Mouse (Mus musculus) ES-Bruce4 (cell line): ENCODE results near the gene Irak1. TPM values are rescaled to one million over a fixed set of nuclear protein-coding genes. Genes with fewer than 3 reads are reported as not detected.

Source experiments
- H3K27ac ChIP-seq: 2 replicates; pipeline ENCODE4 v1.5.1; 2012; ENCODE audit warnings: low read length, inconsistent platforms; ENCODE audit not compliant: insufficient read depth
- H3K27me3 ChIP-seq: 2 replicates; pipeline ENCODE4 v1.6.1; 2012; ENCODE audit warnings: mild to moderate bottlenecking, low read length, inconsistent platforms; ENCODE audit not compliant: control insufficient read depth, poor library complexity, insufficient read depth, severe bottlenecking
- H3K36me3 ChIP-seq: 2 replicates; pipeline ENCODE4 v1.6.1; 2012; ENCODE audit warnings: inconsistent platforms, mild to moderate bottlenecking, low read length, moderate library complexity; ENCODE audit not compliant: control insufficient read depth, poor library complexity, insufficient read depth, severe bottlenecking
- H3K4me1 ChIP-seq: one replicate; pipeline ENCODE4 v1.8.1; 2011; ENCODE audit warnings: low read length; ENCODE audit not compliant: control insufficient read depth, insufficient read depth
- H3K4me3 ChIP-seq: 2 replicates; pipeline ENCODE4 v1.5.1; 2011; ENCODE audit warnings: low read depth, mild to moderate bottlenecking, low read length
- H3K9ac ChIP-seq: 2 replicates; pipeline ENCODE4 v1.6.1; 2012; ENCODE audit warnings: low read depth, mild to moderate bottlenecking, inconsistent platforms; ENCODE audit not compliant: poor library complexity, severe bottlenecking
- H3K9me3 ChIP-seq: replicated peaks from 2 replicates; pipeline ENCODE4 v1.6.1; 2012; ENCODE audit warnings: mild to moderate bottlenecking, low read length, inconsistent platforms; ENCODE audit not compliant: control insufficient read depth, poor library complexity, insufficient read depth, severe bottlenecking
- CTCF ChIP-seq: IDR thresholded peaks from one replicate; pipeline ENCODE4 v1.8.1; 2011; ENCODE audit warnings: low read depth, low read length
- EP300 ChIP-seq: IDR thresholded peaks from 2 replicates; pipeline ENCODE4 v1.6.1; 2011; ENCODE audit warnings: low read depth, low read length; ENCODE audit not compliant: insufficient read depth
- POLR2A ChIP-seq: IDR thresholded peaks from one replicate; pipeline ENCODE4 v1.8.1; 2011; ENCODE audit warnings: low read length; ENCODE audit not compliant: insufficient read depth
- polyA plus RNA-seq: library from polyadenylated mRNA; stranded (reverse); fragments of >200 nt; gene quantifications from 2 replicates; pipeline ENCODE4 v1.2.4, GENCODE M21; 2011; ENCODE audit warnings: low read depth; ENCODE audit not compliant: missing spikeins, insufficient read depth, insufficient read length

The Irak1 gene
- polyA plus RNA-seq, result 35.1 and 35.4 TPM in 2 replicates

DNA sequence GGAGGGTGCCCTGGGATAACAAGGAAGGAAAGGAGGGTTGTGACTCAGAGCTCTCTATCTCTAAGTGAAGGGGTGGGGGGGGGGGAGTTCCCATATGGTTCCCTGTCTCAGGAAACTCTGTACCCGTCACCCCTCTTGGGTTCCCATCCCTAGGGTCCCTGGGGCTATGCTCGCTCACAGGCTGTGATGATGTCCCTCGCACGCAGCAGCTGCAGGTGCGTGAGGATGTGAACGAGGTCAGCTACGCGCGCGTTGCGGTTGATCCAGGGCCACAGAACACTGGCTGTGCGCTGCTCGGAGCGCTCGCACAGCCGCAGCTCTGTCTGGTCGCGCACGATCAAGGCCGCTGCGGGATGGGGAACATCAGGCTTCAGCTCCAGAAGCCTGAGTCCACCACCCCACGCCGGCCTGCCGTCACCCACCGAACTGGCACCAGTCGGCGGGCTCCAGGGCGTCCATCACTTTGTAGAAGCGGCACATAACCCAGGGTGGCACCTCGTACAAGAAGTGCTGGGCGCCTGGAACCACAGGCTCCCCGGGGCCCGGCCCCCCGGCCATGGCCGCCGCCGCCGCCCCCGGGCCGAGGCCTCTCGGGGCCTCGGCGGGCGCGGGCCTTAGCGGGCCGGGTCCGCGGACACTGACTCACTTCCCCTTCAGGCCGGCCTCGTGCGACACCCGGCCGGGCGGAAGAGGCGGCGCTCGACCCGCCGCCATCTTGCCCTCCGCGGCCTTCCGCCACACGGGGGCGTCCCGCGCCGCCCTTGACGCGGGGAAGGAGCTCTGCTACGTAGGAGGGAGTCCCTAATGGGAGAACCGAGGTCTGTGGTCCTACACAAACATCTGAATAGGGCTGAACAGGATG lies at the start of gene Irak1:
Gene Irak1, minus strand, starts transcription at position 731 of the 862 bp plus-strand sequence.
- Histone ChIP-seq H3K4me1 (no peaks in the 10 kb centered on the region), H3K36me3 (peaks cover 6% of the 10 kb centered on the region), H3K27ac (no peak within 1 kb of the TSS), H3K9me3 (no peaks in the 10 kb centered on the region), H3K4me3 (peak within 1 kb of the TSS; percentile 81), H3K27me3 (no peaks in the 10 kb centered on the region), H3K9ac (peak within 1 kb of the TSS; percentile 94)
- no peak for TF ChIP-seq EP300
- no peak for TF ChIP-seq POLR2A
- TF ChIP-seq CTCF, result peak; percentile 50

DNA sequence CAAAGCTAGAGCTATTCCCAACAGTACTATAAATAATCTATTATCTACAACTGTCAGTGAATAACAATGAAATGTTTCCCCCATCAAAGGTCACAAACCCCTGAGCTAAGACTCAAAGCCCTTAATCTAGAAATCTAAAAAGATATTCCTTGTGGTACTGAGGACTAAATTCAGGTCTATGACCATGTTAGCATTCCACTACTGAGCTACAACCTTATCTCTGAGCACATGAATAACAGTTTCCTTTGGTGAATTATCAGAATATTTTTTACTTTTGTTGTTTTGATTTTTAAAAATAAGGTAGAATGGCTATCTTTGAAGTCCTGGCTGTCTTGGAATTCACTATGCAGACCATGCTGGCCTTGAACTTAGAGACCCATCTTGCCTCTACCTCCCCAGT lies 47.1 kb upstream of the Irak1 start:
- H3K9me3 ChIP-seq, result no peaks in the 10 kb centered on the region
- H3K9ac ChIP-seq, result no peak overlapping the region
- H3K36me3 ChIP-seq, result no peaks in the 10 kb centered on the region
- no peaks in the 10 kb centered on the region for H3K27me3 ChIP-seq
- H3K4me1 ChIP-seq, result no peaks in the 10 kb centered on the region
- H3K4me3 ChIP-seq, result no peak overlapping the region
- no peak for TF ChIP-seq EP300
- TF ChIP-seq CTCF, result no peak
- TF ChIP-seq POLR2A, result no peak
- no peak overlapping the region for H3K27ac ChIP-seq

DNA sequence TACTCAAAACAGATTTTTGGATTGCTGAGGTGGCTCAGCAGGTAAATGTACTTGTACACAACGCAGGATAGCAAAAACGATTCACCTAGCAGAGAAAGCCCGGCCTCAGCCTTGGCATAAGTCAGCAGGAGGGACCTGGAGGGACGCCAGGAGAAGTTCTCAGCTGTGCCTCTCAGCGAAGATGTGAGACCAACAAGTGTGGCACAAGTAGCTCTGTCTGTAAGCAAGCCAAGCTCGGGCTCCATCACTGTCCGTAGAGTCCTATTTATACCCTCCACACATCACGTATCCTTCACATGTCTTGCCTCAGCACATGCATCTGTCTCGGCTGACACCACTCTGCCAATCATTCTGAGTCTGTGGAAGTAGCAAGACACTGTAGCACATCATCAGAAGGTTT lies 44.2 kb upstream of the Irak1 start:
- H3K4me1 ChIP-seq, result no peaks in the 10 kb centered on the region
- H3K9ac ChIP-seq, result no peak overlapping the region
- no peak overlapping the region for H3K4me3 ChIP-seq
- no peaks in the 10 kb centered on the region for H3K9me3 ChIP-seq
- H3K27me3 ChIP-seq, result no peaks in the 10 kb centered on the region
- H3K27ac ChIP-seq, result no peak overlapping the region
- TF ChIP-seq POLR2A (no peak), EP300 (no peak), CTCF (no peak)
- H3K36me3 ChIP-seq, result no peaks in the 10 kb centered on the region

DNA sequence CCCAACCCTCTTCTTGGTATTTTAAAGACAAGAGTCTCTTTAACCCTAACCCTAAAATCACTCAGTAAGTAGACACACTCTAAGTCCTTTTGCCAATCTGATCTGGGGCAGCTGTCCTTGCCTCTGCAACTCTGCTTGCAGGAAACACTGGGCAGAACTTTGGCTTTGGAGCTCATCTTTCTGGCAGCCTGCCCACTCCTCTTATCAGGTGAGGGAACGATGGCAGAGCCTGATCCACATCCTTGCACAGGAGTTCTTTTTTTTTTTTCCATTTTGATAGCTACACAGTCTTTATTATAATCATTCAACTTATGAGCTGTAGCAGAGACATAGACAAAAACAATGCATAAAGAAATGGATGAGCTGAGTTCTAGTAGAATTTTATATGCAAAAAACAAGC lies 21.4 kb upstream of the Irak1 start:
- no peaks in the 10 kb centered on the region for H3K27me3 ChIP-seq
- no peak for TF ChIP-seq POLR2A
- no peak for TF ChIP-seq CTCF
- TF ChIP-seq EP300, result no peak
- no peak overlapping the region for H3K27ac ChIP-seq
- no peak overlapping the region for H3K4me3 ChIP-seq
- H3K4me1 ChIP-seq, result no peaks in the 10 kb centered on the region
- no peak overlapping the region for H3K9ac ChIP-seq
- no peaks in the 10 kb centered on the region for H3K9me3 ChIP-seq
- no peaks in the 10 kb centered on the region for H3K36me3 ChIP-seq

DNA sequence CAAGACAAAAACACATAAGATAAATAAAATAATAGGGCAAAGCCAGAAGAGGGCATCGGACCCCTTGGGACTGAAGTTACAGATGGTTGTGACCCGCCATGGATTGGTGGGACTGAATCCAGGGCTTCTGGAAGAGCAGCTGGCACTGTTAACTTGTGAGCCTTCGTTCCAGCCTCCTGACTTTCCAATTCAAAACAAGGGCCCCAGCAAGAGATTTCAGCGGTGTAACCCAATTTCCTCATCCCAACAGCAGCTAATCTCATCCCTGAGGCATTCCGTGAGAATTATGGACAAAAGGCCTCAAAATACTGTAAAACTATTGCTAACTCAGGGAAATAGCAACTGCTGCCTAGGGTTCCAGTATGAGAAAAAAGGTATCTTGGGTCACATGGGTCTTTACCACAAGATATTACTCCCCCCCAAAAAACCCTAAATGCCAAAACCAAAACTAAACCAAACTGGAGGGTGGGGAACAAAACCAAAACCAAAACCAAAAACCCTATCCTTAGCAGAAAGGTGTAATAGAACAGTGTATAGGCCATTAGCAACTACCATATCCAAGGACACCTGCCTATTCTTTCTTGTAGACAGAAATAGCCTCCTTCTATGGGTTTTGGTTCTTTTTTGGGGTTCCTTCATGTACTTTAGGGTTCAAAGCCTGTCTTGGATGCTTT lies 14.1 kb upstream of the Irak1 start:
- no peak overlapping the region for H3K4me3 ChIP-seq
- no peaks in the 10 kb centered on the region for H3K27me3 ChIP-seq
- H3K9ac ChIP-seq, result no peak overlapping the region
- TF ChIP-seq POLR2A (no peak), EP300 (no peak), CTCF (no peak)
- peaks cover 13% of the 10 kb centered on the region for H3K36me3 ChIP-seq
- no peaks in the 10 kb centered on the region for H3K9me3 ChIP-seq
- no peaks in the 10 kb centered on the region for H3K4me1 ChIP-seq
- H3K27ac ChIP-seq, result no peak overlapping the region

DNA sequence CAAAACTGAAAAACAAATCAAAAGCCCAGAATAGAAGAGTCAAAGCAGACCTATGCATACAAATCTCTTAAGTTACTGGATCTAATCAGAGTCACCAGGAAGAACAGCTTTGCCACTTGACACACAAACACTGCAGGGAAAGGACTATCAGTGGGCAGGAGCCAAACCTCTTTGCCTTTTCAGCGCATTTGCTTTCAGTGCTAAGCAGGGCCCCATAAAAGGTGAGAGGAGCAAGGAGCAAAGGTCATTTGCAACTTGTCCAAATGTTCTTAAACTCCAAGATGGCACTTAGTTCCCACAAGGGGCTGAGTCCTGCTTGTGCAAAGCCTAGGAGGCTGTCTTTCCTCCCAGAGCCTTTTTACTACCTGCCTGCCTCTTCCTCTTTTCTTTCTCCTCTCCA lies 6.3 kb upstream of the Irak1 start:
- Histone ChIP-seq H3K4me3 (no peak overlapping the region), H3K36me3 (peaks cover 4% of the 10 kb centered on the region), H3K9me3 (no peaks in the 10 kb centered on the region), H3K9ac (no peak overlapping the region), H3K4me1 (peaks cover 2% of the 10 kb centered on the region), H3K27me3 (no peaks in the 10 kb centered on the region), H3K27ac (no peak overlapping the region)
- TF ChIP-seq EP300, result no peak
- no peak for TF ChIP-seq CTCF
- TF ChIP-seq POLR2A, result no peak
